Mouse (Mus musculus) C2C12 (cell line): Measurements from ENCODE around the gene Fmo1.

Experiments
- CTCF ChIP-seq: IDR thresholded peaks from one replicate; pipeline ENCODE4 v1.5.1; 2011; ENCODE audit not compliant: control insufficient read depth, insufficient read depth, insufficient read length
- MAX ChIP-seq: IDR thresholded peaks from one replicate; pipeline ENCODE4 v1.6.1; 2011; ENCODE audit warnings: mild to moderate bottlenecking, control low read depth

- TF ChIP-seq CTCF, result no peak
- no peak for TF ChIP-seq MAX
These were observed 52.6 kb downstream of the Fmo1 start, which contains the start of gene Fmo4 for GRCm38 (mm10) chr1:162813836-162814156.
